In genomic region chr15:60855112-60855511, GRCm38 (mm10) we compare ENCODE assay signal across 25 mouse cellular contexts. TPM values are rescaled to one million over a fixed set of nuclear protein-coding genes. Genes with fewer than 3 reads are reported as not detected.
DNase-seq lines count a peak whose midpoint lies in the region; ATAC-seq and TF ChIP-seq lines count a peak whose summit lies in the region.
"Had no signal": no experiment of that assay in that cellular context is flagged by ENCODE, and none has a peak within 500 bp of the region (broad histone marks: within the 10 kb centered on the region; RNA-seq: fewer than 3 reads in every experiment).

No protein-coding gene starts in this region.

- no peak overlapping the region for H3K4me3 ChIP-seq in gastrocnemius, adult 2 months
- H3K4me3 ChIP-seq: forebrain, embryonic 10.5 days; forebrain, embryonic 13.5 days; heart, embryonic 12.5 days; heart, embryonic 15.5 days; hindbrain, embryonic 15.5 days had no signal

- TF ChIP-seq CTCF in gastrocnemius, adult 2 months (IDR thresholded peaks at IDR 0.05): no peak

- DNase-seq in 416B (ENCODE audit: low read depth): peak; percentile 19
- DNase-seq in gastrocnemius, adult 2 months: no peak
- no peak for DNase-seq in natural killer cell, adult 2 months (ENCODE audit: low spot score in 2 of 2)
- DNase-seq in urinary bladder, postnatal 14 days (ENCODE audit: low spot score): no peak
- DNase-seq: adrenal gland, adult 2 months; adrenal gland, postnatal 14 days; cerebellum, adult 11-12 months; cerebellum, adult 8-10 months; cerebellum, postnatal 10 days; cerebellum, postnatal 36 days; gastrocnemius, postnatal 25 days; heart, adult 18-20 months; heart, postnatal 10 days; heart, postnatal 36 days had no signal

- no peak overlapping the region for H3K27ac ChIP-seq in gastrocnemius, adult 2 months
- H3K27ac ChIP-seq: forebrain, embryonic 10.5 days; forebrain, embryonic 13.5 days; heart, embryonic 15.5 days; hindbrain, embryonic 15.5 days had no signal

- ATAC-seq in common myeloid progenitor, adult 5-6 weeks (replicated peaks; ENCODE audit: low read depth, poor library complexity, severe bottlenecking): 0 out of 2 replicates have a peak, but pooled peaks have one; percentile 18
- ATAC-seq in megakaryocyte, adult 5-6 weeks (ENCODE audit: poor library complexity, severe bottlenecking): peak; percentile 79
- ATAC-seq: CD4-positive, CD25-positive, alpha-beta regulatory T cell, adult 4 months; forebrain, embryonic 13.5 days; forebrain, embryonic 16.5 days; intestine, postnatal 0 days had no signal

- intact Hi-C loops in gastrocnemius, adult 2 months (cut with DNase I): no loop called here

RNA-seq across cellular contexts. Expression of gene Fam84b, which starts 1.5 kb away (rescaled TPM):
- 8.1 and 9.7 TPM in 2 replicates for total RNA-seq in common myeloid progenitor, adult 5-6 weeks (2017)
- 4.1 and 4.6 TPM in 2 replicates for total RNA-seq in megakaryocyte, adult 5-6 weeks (2015)
- total RNA-seq in megakaryocyte, adult 5-6 weeks (2017): 3.2 and 3.9 TPM in 2 replicates
- total RNA-seq in gastrocnemius, adult 2 months (2021): 1 to 10 TPM; 1.3 to 2.0 TPM
- total RNA-seq: MEL had no signal
